Mouse (Mus musculus) liver, adult (tissue): ENCODE measurements around the gene Skint3.

Source experiments
- GATA4 ChIP-seq: IDR thresholded peaks from 2 replicates; pipeline ENCODE4 v1.6.1; 2014; ENCODE audit warnings: mild to moderate bottlenecking, low read length; ENCODE audit not compliant: insufficient replicate concordance

Skint3 gene

GRCm38 (mm10) chr4:112231945-112232344 is at the start of gene Skint3:
Skint3 (plus strand) TSS chr4:112232245.
- no peak for TF ChIP-seq GATA4

DNA sequence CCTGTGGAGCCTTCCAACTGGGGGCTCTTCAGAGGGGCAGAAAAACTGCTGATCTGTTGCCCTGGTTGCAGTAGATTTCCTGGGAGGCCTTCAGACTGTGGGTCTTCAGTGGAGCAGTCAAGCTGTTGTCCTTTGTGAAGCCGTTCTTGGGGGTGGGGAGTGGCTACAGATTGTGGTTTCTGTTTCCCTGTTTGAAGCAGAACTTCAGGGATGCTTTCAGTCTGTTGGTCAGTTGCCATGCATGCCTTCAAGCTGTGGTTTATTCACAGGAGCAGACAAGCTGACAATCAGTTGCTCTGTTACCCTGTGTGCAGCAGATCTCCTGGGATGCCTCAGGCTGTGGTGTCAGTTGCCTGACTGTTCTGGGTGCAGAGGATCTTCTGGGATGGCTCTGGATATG is 11.4 kb downstream of the Skint3 start:
- TF ChIP-seq GATA4, result no peak

DNA sequence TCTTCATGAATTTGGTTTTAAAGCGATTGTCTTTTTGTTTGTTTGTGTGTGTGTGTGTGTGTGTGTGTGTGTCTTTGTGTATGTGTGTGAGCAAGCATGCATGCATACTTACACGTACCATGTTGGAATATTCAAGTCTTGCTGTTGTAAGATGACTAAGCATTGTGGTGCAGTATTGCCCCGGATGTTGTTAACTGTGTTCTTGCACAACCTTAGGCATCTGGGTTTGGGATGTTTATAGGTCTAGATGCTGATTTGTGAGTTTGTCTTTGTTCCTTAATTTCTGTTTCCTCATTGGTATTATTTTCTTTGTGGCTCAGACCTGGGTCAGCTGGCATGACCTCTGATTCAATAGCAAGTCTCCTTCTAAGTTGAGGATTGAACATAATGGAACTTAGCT is 11.9 kb downstream of the Skint3 start:
- TF ChIP-seq GATA4, result no peak

- no peak for TF ChIP-seq GATA4
Measured at GRCm38 (mm10) chr4:112256022-112256421, 24.0 kb downstream of the Skint3 start.

GRCm38 (mm10) chr4:112287178-112287974 is 55.3 kb downstream of the Skint3 start:
- no peak for TF ChIP-seq GATA4

GRCm38 (mm10) chr4:112288396-112288795 is 56.4 kb downstream of the Skint3 start:
- no peak for TF ChIP-seq GATA4

DNA sequence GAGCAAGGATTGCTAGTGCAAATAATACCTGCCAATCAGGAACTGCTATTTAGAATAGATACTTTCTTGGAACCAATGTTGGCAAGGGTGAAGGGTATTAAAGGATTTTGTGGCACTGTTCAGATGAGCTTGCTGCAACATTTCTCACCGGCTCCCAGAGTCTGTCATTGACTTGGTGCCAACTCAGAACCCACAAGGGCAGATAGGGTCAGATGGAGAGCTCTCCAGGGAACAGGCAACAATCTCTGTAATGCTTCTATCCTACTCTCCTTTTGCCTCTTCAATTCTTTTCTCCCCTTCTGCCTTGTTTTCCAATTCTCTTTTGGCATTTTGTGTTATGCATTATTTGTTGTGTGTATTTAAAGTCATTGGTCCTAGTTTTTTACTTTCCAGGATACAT is 70.3 kb downstream of the Skint3 start:
- TF ChIP-seq GATA4, result no peak

- no peak for TF ChIP-seq GATA4
Measured at GRCm38 (mm10) chr4:112302855-112303509, 70.9 kb downstream of the Skint3 start.
